Mouse (Mus musculus) stomach, postnatal 0 days (tissue): ENCODE data around the gene C1qtnf5. TPM values are rescaled to one million over a fixed set of nuclear protein-coding genes. Genes with fewer than 3 reads are reported as not detected.

Experiments used
- ATAC-seq: fragments of 200-750 bp; cut with Nextera tagmentation; 2 replicates; pipeline ENCODE4 v1.8.0; 2017; ENCODE audit not compliant: low FRiP score, low TSS enrichment
- DNase-seq: peaks from one replicate; pipeline ENCODE4 v3.0.0-alpha.2; 2016; ENCODE audit warnings: low spot score
- H3K27ac ChIP-seq: fragments of 300-500 bp; sonication (generic); replicated peaks from 2 replicates; pipeline ENCODE4 v1.5.1; 2014; ENCODE audit warnings: mild to moderate bottlenecking, control low read depth
- H3K27me3 ChIP-seq: fragments of 300-500 bp; sonication (generic); 2 replicates; pipeline ENCODE4 v1.6.1; 2014; ENCODE audit warnings: low read length; ENCODE audit not compliant: control insufficient read depth, insufficient read depth
- H3K36me3 ChIP-seq: fragments of 300-500 bp; sonication (generic); 2 replicates; pipeline ENCODE4 v1.6.1; 2014; ENCODE audit warnings: low read length, mixed read lengths; ENCODE audit not compliant: control insufficient read depth, insufficient read depth
- H3K4me1 ChIP-seq: fragments of 300-500 bp; sonication (generic); replicated peaks from 2 replicates; pipeline ENCODE4 v1.6.1; 2014; ENCODE audit warnings: antibody characterized with exemption; ENCODE audit not compliant: control insufficient read depth, insufficient read depth
- H3K4me2 ChIP-seq: fragments of 300-500 bp; sonication (generic); replicated peaks from 2 replicates; pipeline ENCODE4 v1.6.1; 2014; ENCODE audit warnings: low read depth, mild to moderate bottlenecking, control low read depth, moderate library complexity
- H3K4me3 ChIP-seq: fragments of 300-500 bp; sonication (generic); 2 replicates; pipeline ENCODE4 v1.5.1; 2014; ENCODE audit warnings: low read depth, low read length, control low read depth
- H3K9ac ChIP-seq: fragments of 300-500 bp; sonication (generic); 2 replicates; pipeline ENCODE4 v1.6.1; 2014; ENCODE audit warnings: mild to moderate bottlenecking, low read length, control low read depth, mixed read lengths
- H3K9me3 ChIP-seq: fragments of 300-500 bp; sonication (generic); 2 replicates; pipeline ENCODE4 v1.6.1; 2016; ENCODE audit warnings: low read length; ENCODE audit not compliant: control insufficient read depth
- CTCF ChIP-seq: IDR thresholded peaks from 2 replicates; pipeline ENCODE4 v1.5.1; 2016; ENCODE audit warnings: antibody characterized with exemption, low read depth, mild to moderate bottlenecking, moderate library complexity
- EP300 ChIP-seq: optimal IDR thresholded peaks from 2 replicates; pipeline ENCODE3; 2016; ENCODE audit warnings: antibody characterized with exemption
- WGBS: fragments of 180-500 bp; shearing (Covaris S2); extraction: QIAGEN DNeasy Blood & Tissue Kit; methylation state at CpG from one replicate; pipeline ENCODE4 v1.1.7; 2014; 5-methylcytosine and 5-hydroxymethylcytosine counted together
- polyA plus RNA-seq: library from polyadenylated mRNA; unstranded; fragments of >200 nt; fragmentation: Nextera tagmentation; extraction: Ambion mirVana; gene quantifications from 2 replicates; pipeline ENCODE4 v1.2.1, GENCODE M21; 2015

The C1qtnf5 gene
- polyA plus RNA-seq, 1 experiment from 2014 or later, result 5.3 TPM

DNA sequence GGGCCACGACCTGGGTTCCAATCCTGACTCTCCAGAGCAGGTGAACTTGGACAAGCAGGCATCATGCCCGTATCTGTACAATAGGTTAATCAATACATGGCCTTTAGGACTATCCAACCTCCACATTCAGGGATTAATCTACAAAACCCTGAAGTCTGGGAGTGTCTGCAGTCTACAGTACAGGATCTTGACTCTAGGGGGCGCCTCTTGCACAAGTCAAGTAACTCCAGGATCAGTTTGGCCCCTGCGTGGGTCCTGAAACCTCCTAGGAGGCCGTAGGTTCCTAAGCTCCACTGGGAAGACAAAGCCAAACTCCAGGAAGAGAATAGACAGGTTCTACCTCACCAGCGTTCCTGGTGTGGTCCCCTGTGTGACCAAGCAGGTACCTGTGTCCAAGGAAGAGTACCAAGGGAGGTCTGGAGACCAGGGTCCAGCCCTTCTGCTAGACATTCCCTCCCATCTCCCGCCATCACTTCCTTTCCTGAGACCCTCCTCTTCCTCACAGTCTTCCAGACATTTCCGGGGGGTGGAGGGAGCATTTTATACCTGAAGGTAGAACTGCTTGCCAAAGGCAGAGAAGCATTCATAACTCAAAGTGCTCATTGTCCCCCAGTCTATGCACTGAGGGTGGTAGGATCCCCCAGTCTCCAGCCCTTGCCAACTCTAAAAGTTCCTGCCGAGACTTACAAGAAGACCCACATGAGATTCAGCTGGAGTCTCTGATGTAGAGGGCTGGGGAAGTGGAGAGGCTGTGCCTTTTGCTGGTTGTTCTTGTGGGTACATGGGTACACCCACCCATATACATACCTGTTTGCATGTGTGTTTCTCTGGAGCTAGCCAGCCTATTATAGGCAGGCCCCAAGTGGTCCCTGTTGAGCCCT, 32.4 kb upstream of the C1qtnf5 start:
- H3K27me3 ChIP-seq, result no peaks in the 10 kb centered on the region
- ATAC-seq (no peak), DNase-seq (peak; percentile 49)
- H3K27ac ChIP-seq, result no peak overlapping the region
- H3K36me3 ChIP-seq, result no peaks in the 10 kb centered on the region
- no peak overlapping the region for H3K4me2 ChIP-seq
- H3K4me3 ChIP-seq, result no peak overlapping the region
- no peaks in the 10 kb centered on the region for H3K9me3 ChIP-seq
- H3K9ac ChIP-seq, result no peak overlapping the region
- TF ChIP-seq EP300, result no peak
- peak; percentile 60 for TF ChIP-seq CTCF
- peaks cover 21% of the 10 kb centered on the region for H3K4me1 ChIP-seq
- WGBS, result 64% methylated on average over 9 of the region's 9 CpGs

DNA sequence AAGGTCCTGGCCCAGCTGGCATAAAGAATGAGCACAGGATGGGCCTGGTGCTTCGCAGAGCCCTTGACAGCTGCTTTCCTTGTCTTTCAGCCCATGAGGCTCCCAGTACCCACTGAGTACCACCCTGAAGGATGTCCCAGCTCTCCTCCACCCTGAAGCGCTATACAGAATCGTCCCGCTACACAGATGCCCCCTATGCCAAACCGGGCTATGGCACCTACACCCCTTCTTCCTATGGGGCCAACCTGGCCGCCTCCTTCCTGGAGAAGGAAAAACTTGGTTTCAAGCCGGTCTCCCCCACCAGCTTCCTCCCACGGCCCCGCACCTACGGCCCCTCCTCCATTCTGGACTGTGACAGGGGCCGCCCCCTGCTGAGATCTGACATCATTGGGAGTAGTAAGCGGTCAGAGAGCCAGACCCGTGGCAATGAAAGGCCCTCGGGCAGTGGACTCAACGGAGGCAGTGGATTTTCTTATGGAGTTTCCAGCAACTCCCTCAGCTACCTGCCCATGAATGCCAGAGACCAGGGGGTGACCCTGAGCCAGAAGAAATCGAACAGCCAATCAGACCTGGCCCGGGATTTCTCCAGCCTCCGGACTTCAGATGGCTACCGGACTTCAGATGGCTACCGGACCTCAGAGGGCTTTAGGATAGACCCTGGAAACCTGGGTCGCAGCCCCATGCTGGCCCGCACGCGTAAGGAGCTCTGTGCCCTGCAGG, 31.6 kb upstream of the C1qtnf5 start:
- no peak for ATAC-seq

GRCm38 (mm10) chr9:44075996-44076763, 30.9 kb upstream of the C1qtnf5 start:
- ATAC-seq, result no peak
- no peak overlapping the region for H3K4me3 ChIP-seq
- H3K4me1 ChIP-seq, result peaks cover 22% of the 10 kb centered on the region
- WGBS, result 68% methylated on average over 16 of the region's 16 CpGs
- H3K4me2 ChIP-seq, result no peak overlapping the region
- TF ChIP-seq EP300, result no peak
- TF ChIP-seq CTCF, result no peak
- H3K27me3 ChIP-seq, result no peaks in the 10 kb centered on the region
- DNase-seq, result no peak
- H3K9me3 ChIP-seq, result no peaks in the 10 kb centered on the region
- peak overlapping the region; percentile 30; the same call in 1 of the 2 replicates for H3K27ac ChIP-seq
- H3K36me3 ChIP-seq, result no peaks in the 10 kb centered on the region
- H3K9ac ChIP-seq, result peak overlapping the region; percentile 38; the same call in 1 of the 2 replicates

More for the DNA sequence above, 31.6 kb upstream of the C1qtnf5 start:
- peaks cover 24% of the 10 kb centered on the region for H3K4me1 ChIP-seq
- 79% methylated on average over 24 of the region's 24 CpGs for WGBS
- DNase-seq, result no peak
- no peak overlapping the region for H3K4me3 ChIP-seq
- H3K27ac ChIP-seq, result no peak overlapping the region
- H3K9ac ChIP-seq, result no peak overlapping the region
- TF ChIP-seq CTCF, result no peak
- no peak for TF ChIP-seq EP300
- H3K36me3 ChIP-seq, result no peaks in the 10 kb centered on the region
- no peak overlapping the region for H3K4me2 ChIP-seq
- H3K9me3 ChIP-seq, result no peaks in the 10 kb centered on the region
- no peaks in the 10 kb centered on the region for H3K27me3 ChIP-seq

- Histone ChIP-seq H3K4me3 (no peak overlapping the region), H3K4me2 (no peak overlapping the region), H3K9me3 (no peaks in the 10 kb centered on the region), H3K4me1 (peaks cover 18% of the 10 kb centered on the region), H3K9ac (peak overlapping the region; percentile 38; the same call in 1 of the 2 replicates), H3K27ac (no peak overlapping the region), H3K36me3 (no peaks in the 10 kb centered on the region), H3K27me3 (no peaks in the 10 kb centered on the region)
- WGBS, result 19% methylated on average over 5 of the region's 5 CpGs
- DNase-seq (peak; percentile 67), ATAC-seq (peak; percentile 50)
- peak; percentile 80 for TF ChIP-seq CTCF
- no peak for TF ChIP-seq EP300
These were observed 30.3 kb upstream of the C1qtnf5 start for GRCm38 (mm10) chr9:44076764-44077120.

DNA sequence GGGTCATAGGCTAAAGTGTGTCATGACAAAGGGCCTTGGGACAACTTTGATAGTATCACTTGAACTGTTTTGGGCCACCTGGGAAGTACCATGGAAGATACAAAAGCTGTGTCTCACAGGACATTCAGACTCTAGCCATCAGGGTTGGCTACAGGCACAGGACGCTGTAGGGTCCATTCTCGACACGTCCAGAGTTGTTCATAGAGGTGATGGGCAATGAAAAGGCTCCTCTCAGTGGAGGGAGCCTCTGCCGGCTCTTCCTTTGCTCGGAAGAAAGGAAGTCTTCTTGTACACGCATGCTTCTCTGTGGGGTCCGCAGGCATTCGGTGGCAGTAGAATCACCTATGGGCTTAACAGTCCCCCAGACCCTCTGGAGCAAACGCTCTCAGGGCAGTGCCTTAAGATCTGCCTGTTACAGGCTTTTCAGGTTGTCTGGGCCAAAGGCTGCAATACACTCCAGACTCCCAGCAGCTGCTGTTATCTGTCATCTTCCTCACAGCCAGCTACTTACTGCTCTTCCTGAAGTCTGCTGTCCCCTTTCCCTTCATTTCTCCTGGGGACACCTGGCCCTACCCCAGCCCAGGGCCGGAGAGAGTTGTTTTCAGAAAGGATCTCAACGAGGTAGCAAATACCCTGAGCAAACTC, 29.7 kb upstream of the C1qtnf5 start:
- Histone ChIP-seq H3K36me3 (no peaks in the 10 kb centered on the region), H3K27ac (no peak overlapping the region), H3K9ac (no peak overlapping the region), H3K4me1 (peaks cover 16% of the 10 kb centered on the region), H3K4me3 (no peak overlapping the region), H3K27me3 (no peaks in the 10 kb centered on the region), H3K4me2 (no peak overlapping the region), H3K9me3 (no peaks in the 10 kb centered on the region)
- 85% methylated on average over 11 of the region's 11 CpGs for WGBS
- ATAC-seq, result no peak
- no peak for DNase-seq
- TF ChIP-seq CTCF (no peak), EP300 (no peak)
